Mouse (Mus musculus) hindbrain, embryonic 11.5 days (tissue): ENCODE data around the gene Trir. TPM values are rescaled to one million over a fixed set of nuclear protein-coding genes. Genes with fewer than 3 reads are reported as not detected.

Experiments used
- ATAC-seq: fragments of 200-750 bp; cut with Nextera tagmentation; 2 replicates; pipeline ENCODE4 v1.8.0; 2017; ENCODE audit warnings: mild to moderate bottlenecking, moderate TSS enrichment, moderate library complexity; ENCODE audit not compliant: low FRiP score
- DNase-seq: peaks from one replicate; pipeline ENCODE4 v3.0.0-alpha.2; 2015; ENCODE audit warnings: low spot score
- H3K27ac ChIP-seq: fragments of 300-500 bp; sonication (generic); 2 replicates; pipeline ENCODE4 v1.5.1; 2014; ENCODE audit warnings: mild to moderate bottlenecking, low read depth, low read length
- H3K27me3 ChIP-seq: fragments of 300-500 bp; sonication (generic); 2 replicates; pipeline ENCODE4 v1.6.1; 2014; ENCODE audit warnings: mild to moderate bottlenecking, low read length, moderate library complexity, mixed read lengths; ENCODE audit not compliant: control insufficient read depth, insufficient read depth
- H3K36me3 ChIP-seq: fragments of 300-500 bp; sonication (generic); 2 replicates; pipeline ENCODE4 v1.6.1; 2014; ENCODE audit warnings: mild to moderate bottlenecking, low read length, moderate library complexity, mixed read lengths; ENCODE audit not compliant: control insufficient read depth, insufficient read depth
- H3K4me1 ChIP-seq: fragments of 300-500 bp; sonication (generic); replicated peaks from 2 replicates; pipeline ENCODE4 v1.6.1; 2014; ENCODE audit warnings: low read length, mixed read lengths; ENCODE audit not compliant: control insufficient read depth, insufficient read depth
- H3K4me2 ChIP-seq: fragments of 300-500 bp; sonication (generic); replicated peaks from 2 replicates; pipeline ENCODE4 v1.6.1; 2014; ENCODE audit warnings: mild to moderate bottlenecking, low read depth, low read length
- H3K4me3 ChIP-seq: fragments of 300-500 bp; sonication (generic); 2 replicates; pipeline ENCODE4 v1.5.1; 2014; ENCODE audit warnings: low read depth, low read length
- H3K9ac ChIP-seq: fragments of 300-500 bp; sonication (generic); 2 replicates; pipeline ENCODE4 v1.6.1; 2014; ENCODE audit warnings: low read depth, low read length
- H3K9me3 ChIP-seq: fragments of 300-500 bp; sonication (generic); 2 replicates; pipeline ENCODE4 v1.6.1; 2016; ENCODE audit warnings: low read length; ENCODE audit not compliant: control insufficient read depth
- WGBS: fragments of 180-500 bp; shearing (Covaris S2); extraction: QIAGEN DNeasy Blood & Tissue Kit; methylation state at CpG from one replicate; pipeline ENCODE4 v1.1.7; 2014; 5-methylcytosine and 5-hydroxymethylcytosine counted together
- polyA plus RNA-seq: library from polyadenylated mRNA; unstranded; fragments of >200 nt; fragmentation: Nextera tagmentation; extraction: Ambion mirVana; gene quantifications from 2 replicates; pipeline ENCODE4 v1.2.1, GENCODE M21; 2014

The Trir gene
- polyA plus RNA-seq: 180 and 186 TPM in 2 replicates

DNA sequence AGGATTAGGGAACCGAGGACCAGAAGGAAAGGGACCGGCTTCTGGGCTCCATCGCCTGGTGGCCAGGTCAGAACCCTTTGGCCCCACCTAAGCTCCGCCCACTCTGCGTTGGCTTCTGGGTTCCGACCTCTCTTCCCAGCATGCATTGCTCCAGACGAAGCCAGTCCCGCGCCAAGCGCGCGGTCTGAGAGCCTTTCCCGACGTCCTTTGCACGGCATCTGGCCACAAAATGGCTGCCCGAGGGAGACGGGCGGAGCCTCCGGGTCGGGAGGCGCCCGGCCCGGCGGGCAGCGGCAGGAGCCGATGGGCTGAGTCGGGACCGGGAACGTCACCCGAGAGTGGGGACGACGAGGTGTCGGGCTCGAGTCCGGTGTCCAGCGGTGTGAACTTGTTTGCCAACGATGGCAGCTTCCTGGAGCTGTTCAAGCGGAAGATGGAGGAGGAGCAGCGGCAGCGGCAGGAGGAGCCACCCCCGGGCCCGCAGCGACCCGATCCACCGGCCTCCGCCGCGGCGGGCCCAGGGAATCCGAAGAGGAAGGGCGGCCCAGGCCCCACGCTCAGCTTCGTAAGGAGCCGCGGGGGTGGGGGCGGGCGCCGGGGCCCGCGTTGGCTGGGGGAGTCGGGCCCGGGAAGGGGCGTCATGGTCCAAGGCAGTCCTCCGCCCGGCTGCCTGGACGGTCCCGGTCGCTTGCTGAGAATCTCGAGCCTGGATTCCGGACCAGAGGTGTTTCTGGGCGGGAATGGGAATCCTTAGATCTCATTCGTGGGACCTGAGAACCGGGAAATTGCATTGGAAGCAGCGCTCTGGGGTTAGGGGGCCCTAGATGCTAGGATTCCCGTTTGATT, at the start of gene Trir:
Gene Trir, plus strand, starts transcription at position 154 of the 846 bp plus-strand sequence.
- Histone ChIP-seq H3K9me3 (no peaks in the 10 kb centered on the region), H3K4me3 (peak within 1 kb of the TSS; percentile 100), H3K4me2 (peak within 1 kb of the TSS; percentile 94), H3K4me1 (peaks cover 10% of the 10 kb centered on the region), H3K36me3 (peaks cover 10% of the 10 kb centered on the region; the same call in 1 of the 2 replicates), H3K9ac (peak within 1 kb of the TSS; percentile 100), H3K27ac (peak within 1 kb of the TSS; percentile 75), H3K27me3 (no peaks in the 10 kb centered on the region)
- 0% methylated on average over 68 of the region's 75 CpGs for WGBS
- ATAC-seq (peak; percentile 82), DNase-seq (peak; percentile 98)

DNA sequence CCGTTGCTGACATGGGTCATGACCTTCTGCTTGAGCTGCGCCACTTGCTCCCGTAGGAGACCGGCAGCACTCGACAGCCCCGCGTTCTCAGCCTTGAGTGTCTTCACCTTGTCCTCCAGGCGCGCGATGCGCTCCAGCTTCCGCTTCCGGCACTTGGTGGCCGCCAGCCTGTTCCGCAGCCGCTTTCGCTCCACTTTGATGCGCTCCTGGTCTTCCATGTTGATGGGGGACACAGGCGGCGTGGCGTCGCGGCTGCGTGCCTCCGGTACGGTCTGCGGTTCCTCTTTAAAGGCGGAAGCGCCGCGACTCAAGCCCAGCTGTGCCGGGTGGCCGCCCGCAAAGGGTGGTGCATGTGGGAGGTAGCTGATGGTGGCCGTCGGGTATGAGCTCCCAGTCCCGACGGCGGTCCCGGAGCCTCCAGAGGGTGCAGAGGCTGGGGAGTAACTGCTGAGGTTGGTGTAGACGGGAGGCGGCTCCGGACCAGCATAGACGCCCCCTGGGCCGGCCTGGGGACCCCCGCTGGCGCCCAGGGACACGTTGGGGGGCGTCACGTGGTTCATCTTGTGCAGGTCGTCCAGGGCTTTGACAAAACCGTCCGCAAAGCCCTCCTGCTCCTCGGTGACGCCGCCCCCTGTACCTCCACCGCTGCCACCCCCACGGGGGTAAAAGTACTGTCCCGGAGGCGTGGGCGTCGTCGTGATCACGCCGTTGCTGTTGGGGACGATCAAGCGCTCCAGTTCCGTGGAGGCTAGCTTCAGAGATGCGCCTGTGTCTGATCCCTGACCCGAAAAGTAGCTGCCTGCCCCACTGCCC, 49.0 kb upstream of the Trir start:
- DNase-seq (peak; percentile 72), ATAC-seq (no peak)
- Histone ChIP-seq H3K4me3 (peak overlapping the region; percentile 44), H3K27ac (no peak overlapping the region), H3K36me3 (no peaks in the 10 kb centered on the region), H3K4me1 (peaks cover 23% of the 10 kb centered on the region), H3K9me3 (no peaks in the 10 kb centered on the region), H3K27me3 (peaks cover 41% of the 10 kb centered on the region), H3K4me2 (peak overlapping the region; percentile 83), H3K9ac (peak overlapping the region; percentile 58; the same call in 1 of the 2 replicates)
- 2% methylated on average over 66 of the region's 70 CpGs for WGBS

DNA sequence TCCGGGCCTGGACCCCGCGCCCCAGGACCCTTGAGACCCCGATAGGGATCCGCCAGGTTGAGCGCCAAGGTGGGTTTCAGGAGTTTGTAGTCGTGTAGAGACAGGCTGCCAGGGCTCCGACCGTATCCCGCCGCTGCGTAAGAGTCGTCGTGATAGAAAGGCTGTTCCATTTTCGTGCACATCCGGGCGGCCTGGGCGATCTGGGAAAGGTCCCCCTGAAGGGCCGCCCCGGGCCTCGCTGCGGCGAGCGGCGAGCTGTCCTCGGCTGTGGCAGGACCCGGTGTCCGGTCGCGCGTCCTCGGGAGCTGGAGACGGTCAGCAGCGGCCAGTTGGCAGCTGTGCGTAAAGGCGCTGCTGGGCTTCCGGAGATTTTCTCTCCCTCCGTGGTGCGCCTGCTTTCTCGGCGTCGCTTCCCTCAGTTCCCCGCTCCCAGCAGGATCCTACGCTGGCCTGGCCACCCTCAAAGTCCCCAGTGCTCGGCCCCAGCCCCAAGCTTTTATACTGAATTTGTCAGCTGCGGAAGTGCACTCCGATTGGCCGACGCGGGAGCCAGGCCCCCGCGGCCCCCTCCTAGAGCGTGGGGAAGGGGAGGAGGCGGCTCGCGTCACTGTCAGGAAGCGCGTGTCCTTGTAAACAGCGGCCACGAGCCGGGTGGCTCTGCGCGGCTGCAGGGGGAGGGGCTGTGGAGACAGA, 48.2 kb upstream of the Trir start, which contains the start of gene Junb:
Gene Junb, minus strand, starts transcription at position 471 of the 693 bp plus-strand sequence.
- ATAC-seq (peak; percentile 60), DNase-seq (peak; percentile 84)
- Histone ChIP-seq H3K36me3 (no peaks in the 10 kb centered on the region), H3K4me3 (peak within 1 kb of the TSS; percentile 44), H3K27me3 (peaks cover 41% of the 10 kb centered on the region), H3K27ac (no peak within 1 kb of the TSS), H3K4me2 (peak within 1 kb of the TSS; percentile 83), H3K4me1 (peaks cover 23% of the 10 kb centered on the region), H3K9ac (peak within 1 kb of the TSS; percentile 58; the same call in 1 of the 2 replicates), H3K9me3 (no peaks in the 10 kb centered on the region)
- WGBS: under 1% methylated on average over 61 of the region's 63 CpGs

- Histone ChIP-seq H3K36me3 (no peaks in the 10 kb centered on the region), H3K9me3 (no peaks in the 10 kb centered on the region), H3K4me3 (peak overlapping the region; percentile 29), H3K27me3 (peaks cover 47% of the 10 kb centered on the region), H3K4me2 (peak overlapping the region; percentile 83), H3K27ac (no peak overlapping the region), H3K4me1 (peaks cover 27% of the 10 kb centered on the region), H3K9ac (peak overlapping the region; percentile 25; the same call in 1 of the 2 replicates)
- DNase-seq (peak; percentile 86), ATAC-seq (peak; percentile 23; the same call in 1 of the 2 replicates)
- WGBS: 1% methylated on average over 32 of the region's 42 CpGs
Measured at GRCm38 (mm10) chr8:84979599-84980421, 46.8 kb upstream of the Trir start.

DNA sequence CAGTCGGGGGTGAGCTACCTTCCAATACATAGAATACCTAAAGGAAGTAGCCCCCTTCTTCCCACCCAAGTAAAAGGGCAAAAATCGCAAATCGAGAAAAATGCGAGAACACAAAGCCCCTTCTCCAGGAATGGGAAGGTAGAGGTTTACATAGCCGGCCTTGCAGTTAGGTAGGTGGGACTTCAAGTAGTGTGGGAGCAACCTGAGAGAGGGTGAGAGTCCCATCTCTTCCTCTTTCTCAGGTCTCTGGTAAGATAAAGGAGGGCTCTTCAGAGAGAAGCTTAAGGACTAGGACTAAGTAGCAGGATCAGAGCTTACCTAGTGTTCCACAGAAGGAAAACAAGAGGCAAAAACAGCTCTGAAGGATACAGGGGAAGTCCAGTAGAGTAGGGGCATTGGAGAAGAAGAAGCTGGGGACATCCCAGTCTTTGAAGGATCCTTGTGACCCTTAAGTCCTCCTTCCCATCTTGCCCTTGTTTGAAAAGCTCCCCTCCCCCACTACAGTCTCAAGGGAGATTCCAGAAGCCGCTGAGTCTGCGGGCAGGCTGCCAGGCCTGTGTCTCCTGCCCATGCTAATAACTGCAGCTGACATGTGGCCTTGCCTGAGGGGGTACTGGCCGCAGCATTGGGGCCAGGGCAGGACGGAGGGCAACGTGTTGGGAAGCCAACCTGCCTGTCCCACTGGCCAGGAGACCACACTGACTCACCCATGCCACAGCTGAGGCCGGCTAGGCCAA, 45.8 kb upstream of the Trir start:
- H3K27ac ChIP-seq: 0 out of 2 replicates have a peak overlapping the region, but pooled peaks have one; percentile 10
- DNase-seq (peak; percentile 40), ATAC-seq (no peak)
- peaks cover 35% of the 10 kb centered on the region for H3K4me1 ChIP-seq
- no peaks in the 10 kb centered on the region for H3K9me3 ChIP-seq
- peaks cover 47% of the 10 kb centered on the region for H3K27me3 ChIP-seq
- 38% methylated on average over 11 of the region's 11 CpGs for WGBS
- H3K4me3 ChIP-seq: no peak overlapping the region
- H3K36me3 ChIP-seq: no peaks in the 10 kb centered on the region
- H3K4me2 ChIP-seq: no peak overlapping the region
- H3K9ac ChIP-seq: peak overlapping the region; percentile 31; the same call in 1 of the 2 replicates

GRCm38 (mm10) chr8:84981644-84982498, 44.8 kb upstream of the Trir start:
- H3K27me3 ChIP-seq: peaks cover 51% of the 10 kb centered on the region
- WGBS: 81% methylated on average over 15 of the region's 15 CpGs
- no peak overlapping the region for H3K4me2 ChIP-seq
- no peaks in the 10 kb centered on the region for H3K9me3 ChIP-seq
- peaks cover 31% of the 10 kb centered on the region for H3K4me1 ChIP-seq
- no peak overlapping the region for H3K4me3 ChIP-seq
- ATAC-seq (no peak), DNase-seq (no peak)
- no peak overlapping the region for H3K27ac ChIP-seq
- H3K36me3 ChIP-seq: no peaks in the 10 kb centered on the region
- H3K9ac ChIP-seq: no peak overlapping the region

DNA sequence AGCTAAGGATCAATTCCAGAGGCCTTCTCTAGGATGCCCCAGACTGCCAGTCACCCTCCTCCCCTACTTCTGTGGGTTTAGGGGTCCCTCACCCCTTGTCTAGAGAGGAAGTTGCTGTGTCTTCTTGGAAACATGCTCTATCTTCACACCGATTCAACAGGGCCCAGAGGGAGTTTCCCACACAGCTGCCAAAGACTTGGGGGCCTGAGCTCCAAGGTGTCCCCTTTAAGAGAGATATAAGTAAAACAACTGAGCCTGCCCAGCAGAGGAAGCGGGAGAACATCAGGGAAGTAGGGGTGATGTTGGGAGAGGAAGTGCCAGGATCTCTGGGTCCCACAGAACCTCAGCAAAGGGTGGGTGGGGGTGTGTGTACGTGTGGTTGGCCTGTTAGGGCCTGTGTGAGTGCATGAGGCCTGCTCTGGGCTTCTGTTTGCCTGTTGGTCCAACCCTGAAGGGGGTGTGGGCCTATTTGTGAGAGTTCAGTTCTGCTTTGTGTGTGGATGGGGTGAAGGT, 44.1 kb upstream of the Trir start:
- no peak overlapping the region for H3K4me3 ChIP-seq
- WGBS: 60% methylated on average over 3 of the region's 3 CpGs
- no peaks in the 10 kb centered on the region for H3K36me3 ChIP-seq
- no peak overlapping the region for H3K9ac ChIP-seq
- H3K27me3 ChIP-seq: peaks cover 45% of the 10 kb centered on the region
- no peak overlapping the region for H3K27ac ChIP-seq
- no peak overlapping the region for H3K4me2 ChIP-seq
- no peaks in the 10 kb centered on the region for H3K9me3 ChIP-seq
- peaks cover 26% of the 10 kb centered on the region for H3K4me1 ChIP-seq
- DNase-seq: no peak
- ATAC-seq: no peak
